Mouse (Mus musculus): ENCODE data around the gene Prkacb. TPM values are rescaled to one million over a fixed set of nuclear protein-coding genes. Genes with fewer than 3 reads are reported as not detected.

The Prkacb gene
- polyA plus RNA-seq, 1 experiment from 2014 or later: 67.6 TPM

DNA sequence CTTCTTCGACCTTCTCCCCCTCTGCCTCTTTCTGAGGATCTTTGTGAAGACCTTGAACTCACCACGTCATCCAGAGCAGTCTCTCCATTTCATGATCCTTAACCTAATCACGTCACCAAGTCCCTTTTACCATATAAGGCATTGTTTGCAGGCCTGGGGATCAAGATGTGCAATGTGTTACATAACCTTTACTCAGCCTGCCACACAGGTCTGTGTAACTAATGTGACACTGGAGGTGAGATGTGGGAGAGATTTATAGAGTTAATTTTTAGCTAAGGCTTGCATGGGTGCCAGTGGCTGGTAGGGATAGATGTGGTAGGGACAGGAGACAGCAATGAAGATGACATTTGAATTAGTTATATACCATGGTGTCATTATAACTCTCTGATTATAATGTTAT lies 104.4 kb downstream of the Prkacb start:
- Histone ChIP-seq H3K36me3 (replicated peaks) (no peaks in the 10 kb centered on the region), H3K9me3 (no peaks in the 10 kb centered on the region), H3K4me3 (no peak overlapping the region), H3K4me1 (no peaks in the 10 kb centered on the region), H3K27ac (replicated peaks) (no peak overlapping the region), H3K27me3 (replicated peaks; ENCODE audit: low read depth, poor library complexity, severe bottlenecking) (no peaks in the 10 kb centered on the region)
- DNase-seq (ENCODE audit: low spot score): no peak
- WGBS: 79% methylated on average over 3 of the region's 3 CpGs

DNA sequence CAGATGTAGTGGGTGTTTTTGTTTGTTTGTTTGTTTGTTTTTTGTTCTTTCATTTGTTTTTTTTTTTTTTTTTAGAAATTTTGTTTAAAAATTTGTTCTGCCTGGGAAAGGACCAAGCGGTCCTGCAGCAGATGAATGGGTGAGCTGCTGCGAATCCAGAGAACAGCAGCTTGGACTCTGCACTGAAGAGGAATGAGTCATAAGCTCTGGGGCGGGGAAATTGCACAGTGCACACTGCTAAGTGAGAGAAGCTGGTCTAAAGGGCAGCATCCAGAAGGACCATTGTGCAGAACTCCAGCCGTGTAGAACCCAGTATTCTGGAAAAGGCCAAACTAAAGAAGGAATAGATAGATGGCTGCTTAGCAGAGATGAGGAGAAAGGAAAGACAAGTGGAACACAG lies 108.7 kb downstream of the Prkacb start:
- H3K27me3 ChIP-seq (replicated peaks; ENCODE audit: low read depth, poor library complexity, severe bottlenecking): no peaks in the 10 kb centered on the region
- no peaks in the 10 kb centered on the region for H3K9me3 ChIP-seq
- no peak overlapping the region for H3K27ac ChIP-seq (replicated peaks)
- H3K4me1 ChIP-seq: peaks cover 7% of the 10 kb centered on the region
- no peak overlapping the region for H3K4me3 ChIP-seq
- 89% methylated on average over 4 of the region's 4 CpGs for WGBS
- DNase-seq (ENCODE audit: low spot score): no peak
- H3K36me3 ChIP-seq (replicated peaks): no peaks in the 10 kb centered on the region

DNA sequence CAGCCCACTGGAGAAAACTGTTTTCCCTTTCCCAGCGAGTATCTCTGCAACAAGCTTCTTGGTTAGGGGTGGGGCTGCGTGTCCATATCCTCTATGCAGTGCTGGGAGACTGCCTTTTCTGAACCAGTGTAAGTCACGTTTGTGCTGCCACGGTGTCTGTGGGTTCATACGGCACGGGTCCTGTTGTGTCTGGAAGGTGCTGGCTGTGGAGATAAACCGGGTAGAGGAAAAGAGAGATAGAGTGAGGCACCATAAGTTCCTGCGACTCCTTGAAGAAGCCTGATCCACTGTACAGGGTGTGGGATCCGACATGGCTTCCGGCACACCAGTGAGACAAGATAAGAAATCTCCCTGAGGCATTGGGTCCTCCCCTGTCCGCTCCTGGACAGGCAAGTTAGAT lies 112.7 kb downstream of the Prkacb start:
- no peak overlapping the region for H3K4me3 ChIP-seq
- no peaks in the 10 kb centered on the region for H3K27me3 ChIP-seq (replicated peaks; ENCODE audit: low read depth, poor library complexity, severe bottlenecking)
- 0 out of 2 replicates have a peak overlapping the region, but pooled peaks have one; percentile 24 for H3K27ac ChIP-seq (replicated peaks)
- 85% methylated on average over 11 of the region's 11 CpGs for WGBS
- no peaks in the 10 kb centered on the region for H3K36me3 ChIP-seq (replicated peaks)
- no peak for DNase-seq (ENCODE audit: low spot score)
- peaks cover 15% of the 10 kb centered on the region for H3K4me1 ChIP-seq
- H3K9me3 ChIP-seq: no peaks in the 10 kb centered on the region

DNA sequence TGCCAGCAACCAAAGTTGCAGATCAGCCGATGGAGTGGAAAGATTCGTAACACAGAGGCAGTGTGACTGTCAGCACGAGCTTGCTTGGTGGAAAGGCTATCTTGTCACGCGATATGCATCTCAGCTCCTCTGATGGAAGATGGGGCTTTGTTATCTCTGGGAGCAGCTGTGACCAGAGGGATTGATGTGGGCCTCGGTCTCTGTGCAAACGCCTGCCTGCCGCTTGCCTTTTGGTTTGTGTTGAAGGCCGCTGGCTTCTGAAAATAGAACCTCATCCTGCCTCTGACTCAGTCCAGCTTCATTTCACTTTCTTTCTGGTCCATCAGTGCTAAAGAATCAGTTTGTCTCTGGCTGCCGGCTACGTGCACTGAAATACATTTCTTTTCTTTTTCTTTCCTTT lies 113.8 kb downstream of the Prkacb start:
- no peak overlapping the region for H3K27ac ChIP-seq (replicated peaks)
- H3K9me3 ChIP-seq: no peaks in the 10 kb centered on the region
- H3K27me3 ChIP-seq (replicated peaks; ENCODE audit: low read depth, poor library complexity, severe bottlenecking): no peaks in the 10 kb centered on the region
- no peaks in the 10 kb centered on the region for H3K36me3 ChIP-seq (replicated peaks)
- WGBS: 67% methylated on average over 11 of the region's 11 CpGs
- H3K4me3 ChIP-seq: no peak overlapping the region
- no peak for DNase-seq (ENCODE audit: low spot score)
- peaks cover 15% of the 10 kb centered on the region for H3K4me1 ChIP-seq

DNA sequence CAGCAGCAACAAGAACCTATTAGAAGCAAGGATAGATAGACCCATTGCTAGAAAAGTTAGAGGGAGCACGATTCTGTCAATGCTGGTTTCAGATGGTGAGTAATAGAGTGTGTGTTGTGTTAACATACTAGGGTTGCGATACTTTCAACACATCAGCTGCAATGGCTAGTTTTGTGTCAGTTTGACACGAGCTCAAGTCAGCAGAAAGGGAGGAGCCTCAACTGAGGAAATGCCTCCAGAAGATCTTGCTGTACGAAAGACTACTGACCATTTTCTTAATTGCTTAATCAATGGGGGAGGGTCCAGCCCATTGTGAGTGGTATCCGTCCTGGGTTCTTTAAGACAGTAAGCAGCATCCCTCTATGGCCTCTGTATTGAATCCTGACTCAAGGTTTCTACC lies 120.2 kb downstream of the Prkacb start:
- DNase-seq (ENCODE audit: low spot score): no peak
- no peak overlapping the region for H3K27ac ChIP-seq (replicated peaks)
- 0 out of 2 replicates have a peak, but pooled peaks cover 2% of the 10 kb centered on the region for H3K4me1 ChIP-seq
- H3K36me3 ChIP-seq (replicated peaks): no peaks in the 10 kb centered on the region
- H3K4me3 ChIP-seq: no peak overlapping the region
- H3K27me3 ChIP-seq (replicated peaks; ENCODE audit: low read depth, poor library complexity, severe bottlenecking): no peaks in the 10 kb centered on the region
- no peaks in the 10 kb centered on the region for H3K9me3 ChIP-seq
- WGBS: 80% methylated on average over 5 of the region's 5 CpGs

DNA sequence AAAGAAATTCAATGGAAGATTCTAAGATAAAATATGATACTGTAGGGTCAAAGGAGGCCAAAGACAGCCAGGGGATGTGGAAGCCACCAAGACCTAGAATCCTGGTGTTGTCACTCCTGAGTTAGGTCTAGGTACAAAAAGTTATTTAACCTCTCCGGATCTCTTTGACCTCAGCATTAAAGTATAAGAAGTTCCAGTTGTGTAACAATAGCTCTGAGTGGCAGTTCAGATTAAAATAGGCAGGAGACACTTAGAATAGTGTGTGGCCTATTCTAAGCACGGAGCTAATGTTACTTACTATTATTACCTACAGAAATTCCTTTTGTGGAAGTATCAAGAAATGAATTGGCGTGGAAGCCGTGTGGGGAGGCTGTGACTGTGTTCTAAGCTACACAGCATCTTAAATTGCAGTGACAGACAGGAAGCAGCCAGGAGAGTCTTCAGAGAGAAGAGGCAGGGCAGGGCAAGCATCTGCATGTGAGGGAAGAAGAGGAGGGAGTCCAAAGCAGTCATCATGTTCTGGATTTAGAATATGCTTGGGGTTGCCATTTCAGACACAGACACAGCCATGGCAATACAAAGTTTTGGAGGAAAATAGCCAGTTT lies 125.6 kb downstream of the Prkacb start:
- Histone ChIP-seq H3K27ac (replicated peaks) (no peak overlapping the region), H3K27me3 (replicated peaks; ENCODE audit: low read depth, poor library complexity, severe bottlenecking) (peaks cover 30% of the 10 kb centered on the region), H3K36me3 (replicated peaks) (no peaks in the 10 kb centered on the region), H3K9me3 (no peaks in the 10 kb centered on the region), H3K4me3 (no peak overlapping the region), H3K4me1 (peaks cover 24% of the 10 kb centered on the region)
- 71% methylated on average over 4 of the region's 4 CpGs for WGBS
- no peak for DNase-seq (ENCODE audit: low spot score)

DNA sequence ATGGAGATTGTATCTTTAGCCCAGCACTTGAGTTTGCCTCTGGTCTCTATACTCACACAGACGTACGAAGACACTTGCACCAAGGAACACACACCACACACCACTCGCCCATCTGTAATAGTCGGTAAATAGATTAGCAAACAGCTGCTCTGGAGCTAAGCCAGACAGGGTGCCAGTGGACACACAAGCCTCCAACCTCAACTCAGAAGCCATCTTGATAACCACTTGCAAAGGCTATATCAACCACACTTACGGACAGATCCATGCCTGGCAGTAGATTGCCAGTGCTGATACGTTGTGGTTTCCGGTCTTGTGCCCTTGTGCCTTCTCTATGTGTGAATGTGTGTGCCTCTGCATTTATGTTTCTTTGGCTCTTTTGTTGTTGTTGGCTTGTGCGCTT lies 126.4 kb downstream of the Prkacb start:
- Histone ChIP-seq H3K4me3 (no peak overlapping the region), H3K36me3 (replicated peaks) (no peaks in the 10 kb centered on the region), H3K9me3 (no peaks in the 10 kb centered on the region), H3K4me1 (peaks cover 26% of the 10 kb centered on the region), H3K27me3 (replicated peaks; ENCODE audit: low read depth, poor library complexity, severe bottlenecking) (peaks cover 30% of the 10 kb centered on the region), H3K27ac (replicated peaks) (no peak overlapping the region)
- no peak for DNase-seq (ENCODE audit: low spot score)
- 89% methylated on average over 8 of the region's 8 CpGs for WGBS

DNA sequence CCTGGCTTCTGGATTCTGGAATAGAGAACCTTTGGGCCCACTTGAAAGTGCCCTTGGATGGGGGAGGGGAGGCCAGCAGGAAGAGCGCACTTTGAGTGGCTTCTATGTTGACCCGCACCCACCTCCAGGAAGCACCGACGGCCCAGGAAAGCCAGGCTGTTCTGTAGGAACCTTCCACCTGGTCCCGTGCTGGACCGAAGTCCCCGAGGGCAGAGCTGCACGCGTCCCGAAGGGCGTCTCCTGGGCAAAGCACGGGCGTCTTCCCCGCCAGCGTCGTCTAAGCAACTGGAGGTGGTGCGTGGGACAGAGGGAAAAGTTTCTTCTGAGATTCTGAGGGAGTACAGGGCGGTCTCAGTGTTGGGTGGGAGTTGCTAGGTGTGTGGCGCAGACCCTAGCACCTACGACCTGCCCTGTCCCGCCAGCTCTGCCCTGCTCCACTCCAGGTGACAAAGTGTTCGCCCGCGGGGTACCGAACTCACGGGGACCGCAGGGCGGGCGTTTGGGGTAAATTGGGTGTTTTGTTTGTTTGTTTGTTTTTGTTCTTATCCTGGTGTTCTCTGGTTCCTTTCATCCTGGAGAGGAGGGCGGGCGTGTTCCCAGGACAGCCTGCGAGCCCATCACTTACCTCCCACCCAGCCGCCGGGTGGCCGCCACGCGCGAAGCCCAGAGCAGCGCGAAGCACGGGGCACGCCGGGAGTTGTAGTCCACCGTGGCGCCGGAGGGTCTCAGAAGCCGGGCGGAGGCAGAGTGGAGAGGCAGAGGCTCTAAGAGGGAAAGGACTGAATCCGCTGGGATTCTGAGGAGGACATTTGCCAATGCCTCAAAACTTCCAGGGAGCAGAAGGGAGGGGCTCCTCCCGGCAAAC lies 127.7 kb downstream of the Prkacb start, which contains the start of gene Samd13:
Samd13 (minus strand) TSS at position 782 of the 865 bp plus-strand sequence.
- Histone ChIP-seq H3K9me3 (no peaks in the 10 kb centered on the region), H3K4me1 (peaks cover 26% of the 10 kb centered on the region), H3K27me3 (replicated peaks; ENCODE audit: low read depth, poor library complexity, severe bottlenecking) (peaks cover 30% of the 10 kb centered on the region), H3K27ac (replicated peaks) (peak within 1 kb of the TSS; percentile 83), H3K4me3 (peak within 1 kb of the TSS; percentile 66), H3K36me3 (replicated peaks) (no peaks in the 10 kb centered on the region)
- DNase-seq (ENCODE audit: low spot score): peak; percentile 87
- WGBS: 3% methylated on average over 50 of the region's 50 CpGs

DNA sequence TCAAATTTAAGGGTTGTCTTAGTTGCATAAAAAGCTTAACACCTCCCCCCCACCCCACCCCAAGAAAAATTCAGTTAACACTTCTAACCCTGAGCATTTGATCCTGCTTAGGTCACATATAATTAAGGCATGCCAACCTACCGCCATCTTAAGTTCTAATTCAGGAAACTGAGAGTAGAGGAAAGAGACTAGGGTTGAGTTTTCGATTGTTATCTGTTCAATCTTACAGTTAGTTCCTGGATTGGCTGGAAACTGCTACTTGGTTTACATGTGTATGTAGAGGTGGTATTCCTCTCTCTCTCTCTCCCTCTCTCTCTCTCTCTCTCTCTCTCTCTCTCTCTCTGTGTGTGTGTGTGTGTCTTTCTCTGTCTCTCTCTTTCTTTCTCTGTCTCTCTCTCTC lies 129.7 kb downstream of the Prkacb start:
- Histone ChIP-seq H3K27me3 (replicated peaks; ENCODE audit: low read depth, poor library complexity, severe bottlenecking) (peaks cover 30% of the 10 kb centered on the region), H3K4me1 (peaks cover 26% of the 10 kb centered on the region), H3K36me3 (replicated peaks) (no peaks in the 10 kb centered on the region), H3K4me3 (no peak overlapping the region), H3K27ac (replicated peaks) (no peak overlapping the region), H3K9me3 (no peaks in the 10 kb centered on the region)
- DNase-seq (ENCODE audit: low spot score): no peak
- WGBS: 79% methylated on average over 2 of the region's 2 CpGs

DNA sequence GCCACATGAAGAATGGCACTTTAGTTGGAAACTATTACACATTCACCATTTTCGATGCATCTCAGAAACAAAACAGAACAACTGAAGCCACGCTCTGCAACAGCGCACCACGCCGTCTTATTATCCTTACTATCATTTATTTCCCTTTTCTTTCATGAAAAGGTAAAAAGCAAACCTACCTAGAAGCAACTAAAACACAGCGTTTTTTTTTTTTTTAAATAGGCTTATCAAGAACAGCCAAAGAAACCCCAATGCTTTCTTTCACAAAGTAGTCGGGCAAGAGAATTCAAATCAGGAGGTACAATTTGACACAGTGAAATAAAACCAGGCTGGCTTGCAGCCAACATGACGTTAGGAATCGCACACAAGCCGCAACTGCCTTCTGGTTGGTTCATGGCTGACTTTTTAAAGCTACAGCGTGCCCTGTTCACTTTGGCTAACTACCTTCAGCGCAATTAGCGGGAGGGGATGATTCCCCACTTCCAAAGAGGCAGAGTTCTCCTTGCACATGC lies 130.6 kb downstream of the Prkacb start:
- Histone ChIP-seq H3K27me3 (replicated peaks; ENCODE audit: low read depth, poor library complexity, severe bottlenecking) (peaks cover 30% of the 10 kb centered on the region), H3K4me1 (peaks cover 24% of the 10 kb centered on the region), H3K27ac (replicated peaks) (peak overlapping the region; percentile 66; the same call in 1 of the 2 replicates), H3K9me3 (no peaks in the 10 kb centered on the region), H3K36me3 (replicated peaks) (no peaks in the 10 kb centered on the region), H3K4me3 (no peak overlapping the region)
- peak; percentile 28 for DNase-seq (ENCODE audit: low spot score)
- 58% methylated on average over 13 of the region's 13 CpGs for WGBS

DNA sequence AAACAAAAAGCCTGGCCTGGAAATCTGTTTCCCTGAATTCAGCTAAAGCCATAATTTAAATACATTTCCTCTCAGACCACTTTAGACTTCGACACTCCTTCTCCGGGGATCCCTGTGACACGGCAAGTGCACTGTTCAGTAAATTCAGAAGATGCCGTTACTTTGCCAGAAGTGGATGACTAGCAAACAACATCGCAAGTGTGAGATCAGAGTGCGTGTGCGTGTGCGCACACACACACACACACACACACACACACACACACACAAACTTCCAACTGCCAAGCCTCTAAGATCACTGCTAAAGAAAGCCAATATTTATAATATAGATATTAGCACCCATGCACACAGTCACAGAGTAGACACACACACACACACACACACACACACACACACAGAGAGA lies 131.1 kb downstream of the Prkacb start:
- no peak for DNase-seq (ENCODE audit: low spot score)
- no peak overlapping the region for H3K4me3 ChIP-seq
- H3K4me1 ChIP-seq: peaks cover 24% of the 10 kb centered on the region
- no peaks in the 10 kb centered on the region for H3K9me3 ChIP-seq
- H3K27me3 ChIP-seq (replicated peaks; ENCODE audit: low read depth, poor library complexity, severe bottlenecking): peaks cover 30% of the 10 kb centered on the region
- 88% methylated on average over 8 of the region's 8 CpGs for WGBS
- no peak overlapping the region for H3K27ac ChIP-seq (replicated peaks)
- no peaks in the 10 kb centered on the region for H3K36me3 ChIP-seq (replicated peaks)

DNA sequence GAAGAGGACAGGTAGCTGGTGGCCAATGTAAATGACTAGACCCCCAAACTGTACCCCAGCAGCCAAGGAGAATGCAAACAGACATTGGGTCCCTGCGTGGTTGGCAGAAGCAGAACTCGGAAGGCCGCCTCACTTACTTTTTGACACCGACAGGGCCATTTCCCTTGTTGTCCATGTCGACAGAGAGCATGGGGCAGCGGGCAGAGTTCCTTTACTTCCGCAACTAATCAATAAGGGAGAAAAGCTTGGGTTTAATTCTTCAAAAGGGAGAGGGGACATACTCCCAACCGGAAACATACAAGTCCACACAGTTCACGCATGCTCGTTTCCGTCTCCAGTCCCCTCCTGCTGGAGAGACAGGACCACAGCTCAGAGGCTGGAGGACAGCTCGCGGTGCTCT lies 132.2 kb downstream of the Prkacb start:
- 91% methylated on average over 13 of the region's 13 CpGs for WGBS
- Histone ChIP-seq H3K27ac (replicated peaks) (no peak overlapping the region), H3K4me1 (peaks cover 19% of the 10 kb centered on the region), H3K9me3 (no peaks in the 10 kb centered on the region), H3K4me3 (no peak overlapping the region), H3K27me3 (replicated peaks; ENCODE audit: low read depth, poor library complexity, severe bottlenecking) (peaks cover 21% of the 10 kb centered on the region), H3K36me3 (replicated peaks) (no peaks in the 10 kb centered on the region)
- no peak for DNase-seq (ENCODE audit: low spot score)

DNA sequence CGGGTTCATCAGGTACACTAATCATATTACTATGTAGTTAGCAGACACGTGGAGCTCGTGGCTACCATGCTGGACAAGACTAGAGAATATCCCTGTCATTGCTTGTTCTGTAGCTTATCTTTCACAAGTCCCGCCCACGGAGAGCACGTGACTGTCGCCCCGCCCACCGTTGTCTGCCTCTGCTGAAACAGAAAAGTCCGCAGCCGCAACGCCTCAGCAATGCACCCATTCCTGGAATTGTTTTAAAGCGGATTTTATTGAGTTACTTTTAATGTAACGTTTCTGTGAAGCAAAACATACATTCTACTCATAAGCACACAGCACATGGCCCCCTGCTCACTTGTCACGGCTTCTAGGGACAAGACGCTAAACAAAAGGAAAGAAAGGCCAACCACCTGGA lies 133.1 kb downstream of the Prkacb start:
- H3K27me3 ChIP-seq (replicated peaks; ENCODE audit: low read depth, poor library complexity, severe bottlenecking): peaks cover 17% of the 10 kb centered on the region
- no peak overlapping the region for H3K27ac ChIP-seq (replicated peaks)
- 91% methylated on average over 16 of the region's 16 CpGs for WGBS
- no peaks in the 10 kb centered on the region for H3K9me3 ChIP-seq
- H3K4me1 ChIP-seq: peaks cover 10% of the 10 kb centered on the region
- no peak for DNase-seq (ENCODE audit: low spot score)
- H3K4me3 ChIP-seq: no peak overlapping the region
- H3K36me3 ChIP-seq (replicated peaks): no peaks in the 10 kb centered on the region

All from embryonic facial prominence, embryonic 10.5 days (tissue).